Mouse (Mus musculus): ENCODE results near the gene Setd4. TPM values are rescaled to one million over a fixed set of nuclear protein-coding genes. Genes with fewer than 3 reads are reported as not detected.

Setd4 gene
- polyA plus RNA-seq, 1 experiment = 4.6 TPM

DNA sequence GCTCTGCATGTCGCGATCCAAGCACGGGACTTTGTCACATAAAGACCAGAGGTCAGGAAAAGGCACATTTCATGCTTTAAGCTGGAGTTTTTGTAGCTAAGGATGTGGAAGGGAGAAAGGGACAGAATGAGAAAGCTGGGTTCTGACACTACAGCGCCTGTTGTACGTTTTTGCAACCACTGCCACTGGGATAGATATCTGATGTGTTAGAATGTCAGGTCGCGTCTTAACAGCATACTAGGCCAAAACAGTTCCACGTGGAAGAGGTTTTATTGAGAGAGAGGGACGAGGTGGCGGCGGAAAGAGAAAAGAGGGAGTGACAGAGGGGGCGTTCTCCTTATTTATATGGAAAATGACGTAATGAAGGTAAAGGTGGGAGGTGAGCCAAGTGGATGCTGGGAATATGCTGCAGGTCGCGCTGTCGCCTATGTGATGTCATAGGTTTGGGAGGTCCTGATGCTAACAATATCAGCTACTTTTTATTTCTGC lies 662 bp upstream of the Setd4 start:
- peak overlapping the region; percentile 97 for H3K27ac ChIP-seq (replicated peaks; ENCODE audit: low read depth, low read length)
- H3K4me3 ChIP-seq (ENCODE audit: insufficient read depth, low read depth, low read length) = peak overlapping the region; percentile 70
- H3K4me1 ChIP-seq (ENCODE audit: control insufficient read depth, insufficient read depth, insufficient read length, low read length) = peaks cover 4% of the 10 kb centered on the region; the same call in 1 of the 2 replicates

DNA sequence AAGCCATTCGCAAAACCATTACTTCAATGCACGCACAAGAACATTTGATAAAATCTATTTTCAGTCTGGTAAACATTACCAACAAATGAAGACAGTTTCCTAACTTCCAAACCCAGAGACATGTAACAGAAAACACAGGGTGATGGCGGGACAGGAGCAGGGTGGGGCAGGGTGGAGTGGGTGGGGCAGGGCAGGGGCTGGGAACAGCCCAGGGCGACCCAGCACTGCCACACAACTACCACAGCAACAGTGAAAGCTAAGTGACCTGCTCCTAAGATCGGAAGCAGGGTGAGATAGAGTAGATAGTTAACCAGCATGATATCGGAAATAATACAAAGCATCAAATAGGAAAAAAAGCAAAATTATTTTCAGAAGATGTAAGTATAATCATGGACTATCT lies 4.4 kb downstream of the Setd4 start:
- peaks cover 2% of the 10 kb centered on the region; the same call in 1 of the 2 replicates for H3K4me1 ChIP-seq (ENCODE audit: control insufficient read depth, insufficient read depth, insufficient read length, low read length)
- H3K4me3 ChIP-seq (ENCODE audit: insufficient read depth, low read depth, low read length) = no peak overlapping the region
- no peak overlapping the region for H3K27ac ChIP-seq (replicated peaks; ENCODE audit: low read depth, low read length)

DNA sequence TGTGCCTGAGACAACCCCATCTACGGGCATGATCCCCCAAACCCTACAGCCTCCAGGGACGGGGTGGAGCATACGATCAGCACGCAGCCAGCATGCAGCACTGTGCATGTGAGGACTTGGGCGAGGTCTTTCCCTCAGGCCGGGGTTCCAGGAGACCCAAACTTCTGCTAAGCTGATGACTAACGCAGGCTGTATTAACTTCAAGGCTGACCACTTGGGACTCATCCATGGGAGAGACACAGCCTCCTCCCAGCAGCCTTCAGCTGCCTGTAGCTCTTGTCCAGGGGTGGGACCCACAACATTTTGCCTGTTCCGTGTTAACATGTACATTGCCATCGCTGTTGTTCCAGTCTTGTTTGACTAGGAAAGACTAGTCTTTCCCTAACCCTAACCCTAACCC lies 6.3 kb downstream of the Setd4 start:
- peaks cover 4% of the 10 kb centered on the region; the same call in 1 of the 2 replicates for H3K4me1 ChIP-seq (ENCODE audit: control insufficient read depth, insufficient read depth, insufficient read length, low read length)
- no peak overlapping the region for H3K27ac ChIP-seq (replicated peaks; ENCODE audit: low read depth, low read length)
- no peak overlapping the region for H3K4me3 ChIP-seq (ENCODE audit: insufficient read depth, low read depth, low read length)

DNA sequence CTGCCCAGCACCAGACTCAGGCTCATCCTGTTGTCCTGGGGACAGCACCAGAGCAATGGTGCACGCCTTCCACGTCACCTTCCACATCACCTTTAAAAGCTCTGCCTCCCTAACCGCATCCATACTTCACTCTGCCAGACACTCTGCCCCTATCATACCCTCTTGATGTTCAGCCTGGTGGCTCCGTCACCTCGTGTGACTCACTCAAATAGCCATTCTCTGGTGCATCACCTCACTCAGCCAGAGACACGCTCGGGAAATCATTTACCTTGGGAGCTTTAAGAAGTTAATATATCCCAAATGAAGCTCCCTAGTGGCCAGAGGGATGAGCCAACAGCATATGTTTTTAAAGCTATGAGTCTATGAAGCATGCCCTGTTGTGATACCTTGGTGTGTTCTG lies 7.1 kb downstream of the Setd4 start:
- H3K27ac ChIP-seq (replicated peaks; ENCODE audit: low read depth, low read length) = no peak overlapping the region
- no peak overlapping the region for H3K4me3 ChIP-seq (ENCODE audit: insufficient read depth, low read depth, low read length)
- H3K4me1 ChIP-seq (ENCODE audit: control insufficient read depth, insufficient read depth, insufficient read length, low read length) = peaks cover 4% of the 10 kb centered on the region; the same call in 1 of the 2 replicates

DNA sequence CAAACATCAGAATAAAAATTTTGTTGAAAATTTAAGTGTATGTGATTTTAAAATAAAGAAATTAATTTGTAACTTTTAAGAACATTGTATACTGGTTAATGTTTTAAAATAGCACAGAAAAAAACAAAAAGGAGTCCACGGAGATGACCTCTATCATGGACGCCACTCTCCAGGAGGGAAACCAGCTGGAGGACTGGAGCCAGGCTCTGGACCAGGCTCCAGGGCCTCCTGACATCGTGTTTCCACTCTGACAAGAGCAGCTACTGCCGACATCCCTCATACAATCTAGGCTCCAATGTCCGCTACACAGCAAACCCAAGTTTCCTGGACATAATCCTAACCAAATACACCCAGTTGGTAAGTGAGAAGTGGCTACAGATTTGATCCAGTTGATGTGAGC lies 8.1 kb downstream of the Setd4 start:
- Histone ChIP-seq H3K27ac (replicated peaks; ENCODE audit: low read depth, low read length) (no peak overlapping the region), H3K4me3 (ENCODE audit: insufficient read depth, low read depth, low read length) (no peak overlapping the region), H3K4me1 (ENCODE audit: control insufficient read depth, insufficient read depth, insufficient read length, low read length) (peaks cover 4% of the 10 kb centered on the region; the same call in 1 of the 2 replicates)

DNA sequence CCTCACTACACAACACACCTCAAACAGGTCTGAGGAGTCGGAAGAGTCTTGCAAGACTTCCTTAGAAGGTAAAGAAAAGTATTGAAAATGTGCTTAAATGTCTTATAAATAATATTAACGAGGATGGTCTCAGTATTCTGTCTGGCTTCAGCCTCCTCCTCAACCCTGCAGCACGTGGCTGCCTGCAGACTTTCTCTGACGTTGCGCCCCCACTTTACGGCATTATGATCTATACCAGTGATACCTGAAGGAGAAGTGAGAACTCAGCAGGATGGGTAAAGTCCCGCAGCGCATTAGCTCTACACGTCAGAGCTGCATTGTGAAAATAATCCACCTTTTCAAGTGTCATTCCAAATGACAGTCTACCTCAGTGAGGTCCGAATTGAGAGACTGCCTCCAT lies 9.4 kb downstream of the Setd4 start:
- peaks cover 4% of the 10 kb centered on the region; the same call in 1 of the 2 replicates for H3K4me1 ChIP-seq (ENCODE audit: control insufficient read depth, insufficient read depth, insufficient read length, low read length)
- H3K27ac ChIP-seq (replicated peaks; ENCODE audit: low read depth, low read length) = no peak overlapping the region
- no peak overlapping the region for H3K4me3 ChIP-seq (ENCODE audit: insufficient read depth, low read depth, low read length)

DNA sequence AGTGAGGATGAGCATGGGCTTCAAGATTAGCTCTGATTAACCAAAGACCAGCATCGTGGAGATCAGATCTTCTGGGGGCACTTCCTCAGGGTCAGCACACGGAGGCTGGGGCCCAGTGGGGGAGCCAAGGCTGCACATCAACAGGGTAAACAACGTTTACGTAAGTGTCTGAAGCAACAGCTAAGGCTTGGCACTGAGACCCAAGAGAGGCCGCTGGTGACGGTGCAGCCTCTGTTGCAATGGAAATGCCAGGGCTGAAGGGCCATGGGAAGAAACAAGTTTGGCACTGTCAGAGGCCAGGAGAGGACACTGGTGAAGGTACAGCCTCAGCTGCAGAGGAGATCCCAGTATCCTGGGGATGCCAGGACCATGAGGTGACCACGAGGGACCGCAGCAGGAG lies 10.5 kb downstream of the Setd4 start:
- Histone ChIP-seq H3K27ac (replicated peaks; ENCODE audit: low read depth, low read length) (peak overlapping the region; percentile 83), H3K4me1 (ENCODE audit: control insufficient read depth, insufficient read depth, insufficient read length, low read length) (peaks cover 4% of the 10 kb centered on the region; the same call in 1 of the 2 replicates)

DNA sequence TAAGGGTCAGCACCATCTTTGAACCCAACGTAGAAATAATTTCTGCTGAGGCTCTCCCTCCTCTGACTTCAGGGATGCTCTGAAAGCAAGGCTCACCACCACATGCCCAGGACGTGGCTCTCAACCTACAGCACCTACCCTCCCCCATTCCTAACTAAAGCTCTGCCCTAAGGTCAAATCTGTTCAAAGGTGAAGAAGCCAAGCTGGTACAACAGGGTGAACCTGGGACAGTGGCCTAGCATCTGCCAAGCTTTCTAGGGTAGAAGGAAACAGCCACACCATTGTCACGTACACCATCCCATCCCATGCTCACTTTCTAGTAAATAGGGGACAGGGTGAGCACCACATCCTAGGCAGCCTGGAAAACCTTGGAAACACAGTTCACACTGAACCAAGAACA lies 11.2 kb downstream of the Setd4 start:
- Histone ChIP-seq H3K4me3 (ENCODE audit: insufficient read depth, low read depth, low read length) (no peak overlapping the region), H3K4me1 (ENCODE audit: control insufficient read depth, insufficient read depth, insufficient read length, low read length) (peaks cover 4% of the 10 kb centered on the region; the same call in 1 of the 2 replicates), H3K27ac (replicated peaks; ENCODE audit: low read depth, low read length) (peak overlapping the region; percentile 83)

More for the DNA sequence above, 10.5 kb downstream of the Setd4 start:
- no peak overlapping the region for H3K4me3 ChIP-seq (ENCODE audit: insufficient read depth, low read depth, low read length)

DNA sequence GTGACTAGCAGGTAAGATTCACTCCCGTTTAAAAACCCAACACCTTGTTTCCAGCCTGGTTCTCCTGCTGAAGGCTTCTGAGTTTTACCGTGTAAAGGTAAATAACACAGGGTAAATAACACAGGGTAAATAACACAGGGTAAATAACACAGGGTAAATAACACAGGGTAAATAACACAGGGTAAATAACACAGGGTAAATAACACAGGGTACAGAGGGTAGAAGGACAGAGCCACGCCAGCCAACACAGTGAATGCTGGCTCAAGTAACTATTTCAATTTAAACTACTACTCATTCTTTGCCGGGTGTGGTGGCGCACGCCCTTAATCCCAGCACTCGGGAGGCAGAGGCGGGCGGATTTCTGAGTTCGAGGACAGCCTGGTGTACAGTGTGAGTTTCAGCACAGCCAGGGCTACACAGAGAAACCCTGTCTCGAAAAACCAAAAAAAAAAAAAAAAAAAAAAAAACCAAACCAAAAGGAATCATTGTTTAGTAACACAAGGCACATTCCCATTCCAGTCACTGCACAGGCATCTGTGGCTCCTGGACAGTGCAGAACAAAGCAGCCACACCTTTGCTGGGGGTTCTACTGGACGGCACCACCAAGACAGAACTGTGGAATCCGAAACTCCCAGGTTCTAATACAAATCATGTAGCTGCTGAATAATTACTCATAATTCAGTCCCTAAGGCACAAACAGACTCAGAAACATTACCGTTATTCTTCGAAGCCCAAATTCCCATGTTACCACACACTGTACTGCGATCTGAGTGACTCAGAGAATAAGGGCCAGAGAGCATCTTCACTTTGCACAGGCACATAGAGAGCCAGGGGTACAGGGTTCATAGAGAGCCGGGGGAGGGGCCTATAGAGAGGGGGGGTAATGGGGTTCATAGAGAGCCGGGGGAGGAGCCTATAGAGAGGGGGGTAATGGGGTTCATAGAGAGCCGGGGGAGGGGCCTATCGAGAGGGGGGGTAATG lies 12.1 kb downstream of the Setd4 start:
- no peak overlapping the region for H3K4me3 ChIP-seq (ENCODE audit: insufficient read depth, low read depth, low read length)
- H3K27ac ChIP-seq (replicated peaks; ENCODE audit: low read depth, low read length) = no peak overlapping the region
- H3K4me1 ChIP-seq (ENCODE audit: control insufficient read depth, insufficient read depth, insufficient read length, low read length) = peaks cover 4% of the 10 kb centered on the region; the same call in 1 of the 2 replicates

DNA sequence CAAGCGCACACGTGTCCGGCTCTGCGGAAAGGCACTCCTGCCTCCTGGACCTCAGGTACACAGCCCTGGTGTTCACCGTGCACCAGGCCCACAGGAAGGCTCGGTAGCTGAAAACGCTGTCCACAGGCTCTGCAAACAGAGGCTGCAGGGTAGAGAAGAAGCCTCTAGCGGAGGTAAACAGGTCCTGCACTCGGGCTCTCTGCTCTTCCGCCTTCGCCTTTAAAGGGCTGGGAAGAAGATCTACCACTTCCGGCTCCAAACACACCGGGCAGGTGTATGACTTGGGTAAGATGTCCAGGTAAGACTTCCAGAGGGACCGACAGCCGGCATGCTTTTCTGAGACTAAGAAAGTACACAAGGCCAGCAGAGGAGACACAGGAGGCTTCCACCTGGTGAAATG lies 12.9 kb downstream of the Setd4 start:
- Histone ChIP-seq H3K4me3 (ENCODE audit: insufficient read depth, low read depth, low read length) (no peak overlapping the region), H3K27ac (replicated peaks; ENCODE audit: low read depth, low read length) (no peak overlapping the region), H3K4me1 (ENCODE audit: control insufficient read depth, insufficient read depth, insufficient read length, low read length) (peaks cover 4% of the 10 kb centered on the region; the same call in 1 of the 2 replicates)

DNA sequence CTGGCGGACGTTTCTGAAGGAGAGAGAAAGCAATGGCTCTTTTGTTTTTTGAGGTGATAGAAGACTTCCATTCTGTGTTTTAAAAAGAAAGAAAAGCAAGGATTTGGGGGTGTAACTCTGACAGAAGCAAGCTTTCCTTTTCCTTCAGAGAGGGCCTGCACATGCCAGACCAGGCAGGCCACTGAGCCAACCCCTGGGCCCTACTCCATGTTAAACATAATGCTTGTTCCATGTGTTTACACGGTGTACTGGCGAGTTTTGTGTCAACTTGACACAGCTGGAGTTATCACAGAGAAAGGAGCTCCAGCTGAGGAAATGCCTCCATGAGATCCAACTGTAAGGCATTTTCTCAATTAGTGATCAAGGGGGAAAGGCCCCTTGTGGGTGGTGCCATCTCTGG lies 15.6 kb downstream of the Setd4 start:
- Histone ChIP-seq H3K27ac (replicated peaks; ENCODE audit: low read depth, low read length) (no peak overlapping the region), H3K4me3 (ENCODE audit: insufficient read depth, low read depth, low read length) (no peak overlapping the region), H3K4me1 (ENCODE audit: control insufficient read depth, insufficient read depth, insufficient read length, low read length) (peaks cover 3% of the 10 kb centered on the region; the same call in 1 of the 2 replicates)

DNA sequence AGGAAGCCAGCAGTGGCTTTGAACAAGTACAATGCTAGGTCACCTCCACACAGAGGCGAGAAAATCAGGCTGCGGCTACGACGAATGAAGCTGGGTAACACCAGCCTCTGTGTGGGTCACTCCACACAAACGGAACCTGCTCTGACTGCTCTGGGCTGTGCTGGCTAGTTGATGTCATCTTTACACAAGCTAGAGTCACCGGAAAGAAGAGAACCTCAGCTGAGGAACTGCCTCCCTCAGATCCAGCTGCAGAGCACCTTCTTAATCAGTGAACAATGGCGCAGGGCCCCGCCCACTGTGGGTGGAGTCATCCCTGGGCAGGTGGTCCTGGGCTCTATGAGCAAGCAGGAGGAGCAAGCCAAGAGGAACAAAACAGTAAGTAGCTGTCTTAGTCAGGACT lies 17.5 kb downstream of the Setd4 start:
- H3K4me1 ChIP-seq (ENCODE audit: control insufficient read depth, insufficient read depth, insufficient read length, low read length) = no peaks in the 10 kb centered on the region
- H3K27ac ChIP-seq (replicated peaks; ENCODE audit: low read depth, low read length) = no peak overlapping the region
- no peak overlapping the region for H3K4me3 ChIP-seq (ENCODE audit: insufficient read depth, low read depth, low read length)

DNA sequence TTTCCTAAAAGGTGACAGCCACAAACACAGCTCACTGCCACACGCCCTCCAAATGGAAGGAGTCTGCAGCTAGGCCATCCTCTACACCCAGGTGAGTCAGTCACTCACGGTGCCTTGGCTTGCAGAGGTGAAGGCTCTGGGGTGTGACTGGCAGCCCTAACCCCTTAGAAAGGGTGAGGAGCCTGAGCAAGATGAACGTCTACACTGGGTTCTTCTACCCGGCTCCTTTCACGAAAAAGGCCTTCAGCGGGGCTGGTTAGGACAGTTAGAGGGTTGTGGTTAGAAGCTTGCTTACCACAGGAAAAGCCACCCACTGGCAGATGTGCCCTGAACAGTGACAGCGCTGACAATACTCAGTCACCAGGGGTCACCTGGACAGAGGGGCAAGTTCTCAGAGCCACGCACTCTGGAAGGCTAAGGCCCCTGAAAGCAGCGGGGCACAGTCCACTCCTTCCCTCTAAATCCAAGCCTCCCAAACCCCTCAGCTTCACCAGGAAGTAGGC lies 18.1 kb downstream of the Setd4 start:
- no peak overlapping the region for H3K4me3 ChIP-seq (ENCODE audit: insufficient read depth, low read depth, low read length)
- no peaks in the 10 kb centered on the region for H3K4me1 ChIP-seq (ENCODE audit: control insufficient read depth, insufficient read depth, insufficient read length, low read length)
- no peak overlapping the region for H3K27ac ChIP-seq (replicated peaks; ENCODE audit: low read depth, low read length)

DNA sequence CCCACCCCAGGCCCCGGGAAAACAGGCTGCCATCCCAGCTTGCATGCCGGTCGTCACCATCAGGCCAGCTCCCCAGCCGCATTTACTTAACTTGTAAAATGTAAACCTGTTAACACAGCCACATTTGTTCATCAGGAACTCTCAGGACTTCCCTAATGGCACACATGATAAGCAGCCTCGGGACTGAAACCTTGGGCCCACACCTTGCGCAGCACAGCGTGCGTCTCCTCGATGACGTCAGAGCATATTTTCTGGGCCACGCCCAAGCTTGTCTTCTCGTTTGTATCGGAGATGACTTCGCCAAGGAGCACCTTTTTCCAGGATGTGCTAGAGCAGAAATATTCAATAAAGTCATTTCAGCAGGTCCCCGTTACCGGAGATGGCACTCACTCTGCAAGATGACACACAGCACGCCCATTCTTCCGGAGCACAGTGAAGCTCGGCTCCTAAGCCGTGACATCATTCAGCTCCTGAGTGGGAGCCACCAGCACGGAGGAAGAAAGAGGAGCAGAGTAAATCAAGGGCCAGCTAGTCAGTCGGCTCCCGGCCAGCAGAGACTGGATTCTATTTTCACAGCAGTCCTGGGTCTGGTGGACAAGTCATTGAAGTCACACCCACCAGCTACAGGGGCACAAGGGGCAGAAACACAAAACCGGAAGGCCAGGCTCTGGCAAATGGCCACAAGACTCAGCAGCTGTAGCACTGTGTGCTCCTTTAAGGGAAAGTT lies 18.7 kb downstream of the Setd4 start:
- no peak overlapping the region for H3K27ac ChIP-seq (replicated peaks; ENCODE audit: low read depth, low read length)
- no peaks in the 10 kb centered on the region; the same call in 1 of the 2 replicates for H3K4me1 ChIP-seq (ENCODE audit: control insufficient read depth, insufficient read depth, insufficient read length, low read length)
- no peak overlapping the region for H3K4me3 ChIP-seq (ENCODE audit: insufficient read depth, low read depth, low read length)

DNA sequence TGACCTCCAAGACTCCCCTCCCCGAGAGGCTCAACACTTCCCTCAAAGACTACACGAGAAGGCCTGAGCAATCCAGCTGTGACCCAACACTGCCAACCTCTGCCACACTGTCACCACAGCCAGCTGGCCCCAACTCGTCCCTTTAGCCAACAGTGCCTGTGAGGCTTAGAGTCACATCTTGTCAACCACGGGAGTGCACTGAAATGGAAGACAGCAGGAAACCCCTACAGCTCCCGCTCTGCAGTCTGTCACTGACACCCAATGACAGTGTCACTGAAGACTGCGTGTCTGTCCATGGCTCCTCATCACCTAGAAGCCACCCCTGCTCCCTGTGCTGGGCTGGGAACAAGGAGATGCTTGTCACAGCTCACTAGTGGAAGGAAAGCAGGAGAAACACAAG lies 22.7 kb downstream of the Setd4 start:
- no peaks in the 10 kb centered on the region; the same call in 1 of the 2 replicates for H3K4me1 ChIP-seq (ENCODE audit: control insufficient read depth, insufficient read depth, insufficient read length, low read length)
- peak overlapping the region; percentile 46; the same call in 1 of the 2 replicates for H3K27ac ChIP-seq (replicated peaks; ENCODE audit: low read depth, low read length)
- no peak overlapping the region for H3K4me3 ChIP-seq (ENCODE audit: insufficient read depth, low read depth, low read length)
